Mouse (Mus musculus) myocyte (in vitro differentiated cells): ENCODE measurements around the gene 1700022I11Rik. TPM values are rescaled to one million over a fixed set of nuclear protein-coding genes. Genes with fewer than 3 reads are reported as not detected.

Experiments used
- H3K27me3 ChIP-seq: one replicate; pipeline ENCODE4 v1.6.1; 2011; ENCODE audit not compliant: control insufficient read depth, insufficient read depth, insufficient read length
- H3K36me3 ChIP-seq: one replicate; pipeline ENCODE4 v1.6.1; 2011; ENCODE audit not compliant: control insufficient read depth, insufficient read depth
- H3K4me2 ChIP-seq: one replicate; pipeline ENCODE4 v1.6.1; 2011; ENCODE audit warnings: low read depth, control low read depth
- H3K4me3 ChIP-seq: one replicate; pipeline ENCODE4 v1.5.1; 2011; ENCODE audit warnings: mild to moderate bottlenecking, control low read depth, moderate library complexity
- H3K79me2 ChIP-seq: one replicate; pipeline ENCODE4 v1.6.1; 2011; ENCODE audit not compliant: control insufficient read depth, insufficient read depth
- H3ac ChIP-seq: one replicate; pipeline ENCODE4 v1.6.1; 2011; ENCODE audit not compliant: control insufficient read depth, insufficient read length
- CEBPB ChIP-seq: IDR thresholded peaks from 2 replicates; pipeline ENCODE4 v1.6.1; 2011; ENCODE audit warnings: mild to moderate bottlenecking, moderate library complexity; ENCODE audit not compliant: poor library complexity, insufficient read depth, severe bottlenecking
- E2F4 ChIP-seq: IDR thresholded peaks from one replicate; pipeline ENCODE4 v1.6.1; 2011; ENCODE audit warnings: mild to moderate bottlenecking, control low read depth, moderate library complexity; ENCODE audit not compliant: insufficient read depth
- MAX ChIP-seq: IDR thresholded peaks from one replicate; pipeline ENCODE4 v1.6.1; 2011; ENCODE audit warnings: low read depth, mild to moderate bottlenecking, control low read depth
- MYOD1 ChIP-seq, 3 experiments: IDR thresholded peaks; one replicate each; pipeline ENCODE4 v1.6.1; 2011; ENCODE audit warnings: control low read depth in 2 of 3, low read depth in 2 of 3, mild to moderate bottlenecking in 2 of 3, moderate library complexity in 1 of 3; ENCODE audit not compliant: insufficient read length in 2 of 3, control insufficient read depth in 1 of 3
- MYOG ChIP-seq, 3 experiments: IDR thresholded peaks; one replicate each; pipeline ENCODE4 v1.6.1; 2011; ENCODE audit warnings: control low read depth in 2 of 3, low read depth in 2 of 3, mild to moderate bottlenecking in 2 of 3; ENCODE audit not compliant: insufficient read length in 2 of 3, control insufficient read depth in 1 of 3, insufficient read depth in 1 of 3
- POLR2A ChIP-seq: IDR thresholded peaks from one replicate; pipeline ENCODE4 v1.6.1; 2011; ENCODE audit warnings: low read depth, mild to moderate bottlenecking, control low read depth, moderate library complexity; ENCODE audit not compliant: insufficient read length
- POLR2AphosphoS2 ChIP-seq: IDR thresholded peaks from one replicate; pipeline ENCODE4 v1.6.1; 2011; ENCODE audit warnings: low read depth, control low read depth; ENCODE audit not compliant: insufficient read length
- REST ChIP-seq: IDR thresholded peaks from one replicate; pipeline ENCODE4 v1.6.1; 2011; ENCODE audit warnings: mild to moderate bottlenecking, control low read depth, moderate library complexity; ENCODE audit not compliant: insufficient read depth, insufficient read length
- SRF ChIP-seq: IDR thresholded peaks from one replicate; pipeline ENCODE4 v1.6.1; 2011; ENCODE audit warnings: low read depth; ENCODE audit not compliant: control insufficient read depth, insufficient read length
- TCF12 ChIP-seq: IDR thresholded peaks from one replicate; pipeline ENCODE4 v1.6.1; 2011; ENCODE audit warnings: mild to moderate bottlenecking, control low read depth; ENCODE audit not compliant: poor library complexity, insufficient read depth, severe bottlenecking
- TCF3 ChIP-seq: IDR thresholded peaks from one replicate; pipeline ENCODE4 v1.6.1; 2011; ENCODE audit warnings: low read depth, control low read depth; ENCODE audit not compliant: insufficient read length
- USF1 ChIP-seq: IDR thresholded peaks from one replicate; pipeline ENCODE4 v1.6.1; 2011; ENCODE audit warnings: low read depth, mild to moderate bottlenecking, control low read depth, moderate library complexity
- polyA plus RNA-seq: library from polyadenylated mRNA; unstranded; fragments of >200 nt; fragmentation: generic; extraction: Trizol; gene quantifications from one replicate; pipeline ENCODE4 v1.2.1, GENCODE M21; 2012; ENCODE audit warnings: missing spikeins

Gene 1700022I11Rik
- polyA plus RNA-seq, 1 experiment = 0.76 TPM

DNA sequence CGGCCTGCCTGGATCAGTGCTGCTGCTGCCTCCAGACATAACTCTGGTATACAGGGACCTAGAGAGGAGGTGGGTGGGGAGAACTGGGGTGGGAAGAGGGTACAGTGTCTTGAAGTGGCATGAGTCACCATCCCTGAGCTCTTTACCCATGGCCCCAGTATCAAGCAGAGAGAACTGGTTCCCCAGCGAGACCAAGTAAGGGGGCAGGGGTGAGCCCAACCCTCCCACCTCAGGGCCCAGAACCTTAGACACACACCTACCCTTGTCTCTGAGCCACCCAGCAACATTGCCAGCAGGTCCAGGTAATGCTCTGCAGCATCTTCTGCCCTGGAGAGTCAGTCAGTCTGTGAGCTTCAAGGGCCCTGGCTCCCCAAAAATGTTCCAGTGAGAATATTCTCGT, 35.5 kb downstream of the 1700022I11Rik start:
- no peak for TF ChIP-seq SRF
- no peak for TF ChIP-seq E2F4
- TF ChIP-seq USF1 = no peak
- TF ChIP-seq MYOG (IDR thresholded peaks at IDR 0.05; ENCODE audit: control insufficient read depth in 1 of 3, insufficient read depth in 1 of 3, insufficient read length in 2 of 3, low read depth in 2 of 3) = no peak
- TF ChIP-seq CEBPB = no peak
- no peak for TF ChIP-seq TCF3
- no peaks in the 10 kb centered on the region for H3K27me3 ChIP-seq
- no peaks in the 10 kb centered on the region for H3K36me3 ChIP-seq
- H3K4me3 ChIP-seq = no peak overlapping the region
- no peak overlapping the region for H3ac ChIP-seq
- no peak overlapping the region for H3K4me2 ChIP-seq
- no peaks in the 10 kb centered on the region for H3K79me2 ChIP-seq

DNA sequence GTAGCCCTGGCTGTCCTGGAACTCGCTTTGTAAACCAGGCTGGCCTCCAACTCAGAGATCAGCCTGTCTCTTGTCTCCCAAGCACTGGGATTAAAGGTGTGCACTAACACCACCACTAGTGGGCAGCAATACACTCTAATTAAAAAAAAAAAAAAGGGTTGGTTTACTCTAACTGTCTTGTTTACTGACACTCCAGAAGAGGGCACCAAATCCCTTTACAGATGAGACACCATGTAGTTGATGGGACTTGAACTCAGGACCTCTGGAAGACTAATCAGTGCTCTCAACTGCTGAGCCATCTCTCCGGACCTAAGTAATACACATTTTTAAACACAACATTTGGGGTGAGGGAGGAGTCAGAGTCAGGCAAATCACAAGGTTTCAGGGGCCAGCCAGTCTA, 36.4 kb downstream of the 1700022I11Rik start:
- H3K79me2 ChIP-seq = no peaks in the 10 kb centered on the region
- H3K4me3 ChIP-seq = no peak overlapping the region
- TF ChIP-seq MYOG (IDR thresholded peaks at IDR 0.05; ENCODE audit: control insufficient read depth in 1 of 3, insufficient read depth in 1 of 3, insufficient read length in 2 of 3, low read depth in 2 of 3) (no peak), POLR2AphosphoS2 (no peak), MAX (no peak), REST (no peak), SRF (no peak), CEBPB (no peak), USF1 (no peak), E2F4 (no peak), TCF3 (no peak), TCF12 (no peak), MYOD1 (IDR thresholded peaks at IDR 0.05; ENCODE audit: control insufficient read depth in 1 of 3, insufficient read length in 2 of 3, low read depth in 2 of 3) (no peak), POLR2A (no peak)
- no peak overlapping the region for H3K4me2 ChIP-seq
- H3ac ChIP-seq = no peak overlapping the region
- H3K36me3 ChIP-seq = no peaks in the 10 kb centered on the region
- no peaks in the 10 kb centered on the region for H3K27me3 ChIP-seq

DNA sequence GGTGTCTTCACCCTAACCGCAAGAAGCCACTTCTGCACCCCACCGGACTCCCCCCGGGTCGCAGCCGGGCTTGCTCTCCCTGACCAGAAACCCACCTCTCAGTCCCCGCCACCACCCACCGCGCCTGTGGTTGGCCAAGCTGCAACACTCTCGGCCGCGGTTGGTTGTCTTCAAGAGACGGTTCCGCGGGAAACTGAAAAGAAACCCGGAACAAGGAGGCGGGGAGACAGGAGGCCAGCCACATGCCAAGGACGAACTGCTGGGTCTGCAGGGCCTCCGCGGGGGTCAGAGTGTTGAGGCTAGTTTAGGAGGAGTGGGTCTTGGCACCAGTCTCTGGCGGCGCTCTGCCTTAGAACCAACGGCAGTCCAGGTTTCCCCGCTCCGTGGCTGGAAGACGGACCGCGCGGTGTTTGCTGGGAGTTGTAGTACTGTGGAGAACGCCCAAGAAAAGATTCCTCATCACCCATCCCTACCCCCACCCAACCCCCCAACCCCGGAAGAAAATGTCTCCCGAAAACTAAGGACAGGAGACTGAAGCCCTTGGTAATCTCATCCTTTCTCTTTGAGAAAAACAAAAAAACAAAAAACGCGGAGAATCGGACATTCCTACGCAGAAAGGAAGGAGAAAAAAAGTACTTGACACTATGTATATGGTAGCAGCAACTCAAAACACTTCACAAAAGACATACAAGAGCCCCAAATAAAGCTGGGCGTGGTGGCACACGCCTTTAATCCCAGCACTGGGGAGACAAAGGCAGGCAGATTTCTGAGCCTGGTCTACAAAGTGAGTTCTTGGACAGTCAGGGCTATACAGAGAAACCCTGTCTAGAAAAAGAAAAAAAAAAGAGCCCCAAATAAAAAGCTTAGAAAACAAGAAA, 41.0 kb downstream of the 1700022I11Rik start, which contains the start of gene Fancg:
Gene Fancg, minus strand, starts transcription at position 346 of the 878 bp plus-strand sequence.
- TF ChIP-seq POLR2A (no peak), E2F4 (peak; percentile 66)
- Histone ChIP-seq H3K27me3 (no peaks in the 10 kb centered on the region), H3K79me2 (no peaks in the 10 kb centered on the region), H3K4me3 (peak within 1 kb of the TSS; percentile 69), H3K4me2 (peak within 1 kb of the TSS; percentile 97), H3ac (peak within 1 kb of the TSS; percentile 52), H3K36me3 (no peaks in the 10 kb centered on the region)

DNA sequence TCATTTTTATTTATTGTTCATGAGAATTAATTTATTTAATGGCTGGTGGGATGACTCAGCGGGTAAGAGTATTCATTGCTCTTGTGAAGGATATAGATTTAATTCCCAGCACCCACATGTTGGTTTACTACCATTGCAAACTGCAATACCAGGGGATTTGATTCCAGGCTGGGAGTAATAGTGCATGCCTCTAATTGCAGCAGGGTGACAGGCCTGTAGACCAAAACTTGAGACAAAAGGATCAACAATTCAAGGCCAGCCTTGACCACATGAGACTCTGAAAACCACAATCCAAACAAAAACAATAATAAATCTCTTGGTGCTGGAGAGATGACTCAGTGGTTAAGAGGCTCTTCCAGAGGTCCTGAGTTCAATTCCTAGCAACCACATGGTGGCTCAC, 42.7 kb downstream of the 1700022I11Rik start:
- Histone ChIP-seq H3K4me2 (no peak overlapping the region), H3K36me3 (no peaks in the 10 kb centered on the region)

DNA sequence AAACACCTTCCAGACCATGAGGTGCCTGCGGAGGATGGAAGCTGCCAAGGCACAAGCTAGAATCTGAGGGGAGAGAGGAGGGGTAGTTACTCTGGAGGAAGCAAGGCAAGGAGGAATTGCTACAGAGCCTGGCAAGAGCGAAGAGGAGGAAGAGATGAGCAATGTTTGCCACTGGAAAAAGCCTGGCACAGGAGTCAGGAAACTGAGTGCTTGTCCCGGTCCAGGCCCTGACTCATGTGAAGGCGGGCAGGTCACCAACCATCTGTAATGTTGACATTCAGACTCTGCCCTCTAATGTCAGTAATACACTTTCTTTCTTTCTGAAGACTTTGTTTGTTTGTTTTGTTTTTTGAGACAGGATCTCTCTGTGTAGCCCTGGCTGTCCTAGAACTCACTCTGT, 48.8 kb downstream of the 1700022I11Rik start:
- H3ac ChIP-seq = no peak overlapping the region
- no peaks in the 10 kb centered on the region for H3K79me2 ChIP-seq
- no peak overlapping the region for H3K4me3 ChIP-seq
- no peaks in the 10 kb centered on the region for H3K27me3 ChIP-seq
- H3K36me3 ChIP-seq = no peaks in the 10 kb centered on the region
- TF ChIP-seq USF1 = no peak
- TF ChIP-seq TCF12 = no peak
- H3K4me2 ChIP-seq = no peak overlapping the region

More for the DNA sequence above, 42.7 kb downstream of the 1700022I11Rik start:
- H3ac ChIP-seq = no peak overlapping the region
- no peaks in the 10 kb centered on the region for H3K27me3 ChIP-seq
- no peaks in the 10 kb centered on the region for H3K79me2 ChIP-seq
- H3K4me3 ChIP-seq = no peak overlapping the region
- TF ChIP-seq TCF12 (no peak), CEBPB (peak; percentile 30; the same call in 1 of the 2 replicates)

DNA sequence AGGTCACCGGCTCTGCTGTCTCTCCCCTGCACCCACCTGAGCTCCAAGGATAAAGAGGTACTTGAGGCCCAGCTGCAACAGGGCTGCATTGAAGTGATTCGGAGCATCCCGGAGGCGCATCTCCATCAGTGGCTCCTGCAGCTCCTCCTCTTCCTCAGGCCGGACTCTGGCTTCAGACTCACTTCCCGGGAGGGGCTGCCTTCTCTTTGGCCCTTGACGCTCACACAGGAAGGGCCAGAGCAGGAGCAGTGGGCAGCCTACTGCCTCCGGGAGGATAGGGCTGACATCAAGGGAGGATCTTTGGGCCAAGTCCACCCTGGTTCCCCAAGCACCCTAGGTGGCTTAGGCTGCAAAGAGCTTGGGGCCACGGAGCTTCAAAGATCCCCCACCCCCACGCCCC, 49.8 kb downstream of the 1700022I11Rik start:
- Histone ChIP-seq H3K36me3 (no peaks in the 10 kb centered on the region), H3K4me2 (no peak overlapping the region), H3K27me3 (no peaks in the 10 kb centered on the region), H3ac (no peak overlapping the region), H3K4me3 (no peak overlapping the region), H3K79me2 (no peaks in the 10 kb centered on the region)
- no peak for TF ChIP-seq POLR2AphosphoS2
